Mouse (Mus musculus): Measurements from ENCODE around the gene Sfxn2. TPM values are rescaled to one million over a fixed set of nuclear protein-coding genes. Genes with fewer than 3 reads are reported as not detected.

Sfxn2 gene
- polyA plus RNA-seq, 1 experiment from 2014 or later, result 10.2 TPM

GRCm38 (mm10) chr19:46572548-46572947 lies 617 bp upstream of the Sfxn2 start:
- H3K36me3 ChIP-seq (ENCODE audit: control insufficient read depth, insufficient read depth, low read length), result no peaks in the 10 kb centered on the region
- peaks cover 11% of the 10 kb centered on the region for H3K4me1 ChIP-seq (ENCODE audit: control insufficient read depth, insufficient read depth, low read length)
- DNase-seq, result no peak
- H3K27ac ChIP-seq (replicated peaks; ENCODE audit: low read depth, low read length), result peak overlapping the region; percentile 75
- H3K4me3 ChIP-seq (replicated peaks; ENCODE audit: low read depth, low read length), result peak overlapping the region; percentile 56
- no peak; the same call in 1 of the 2 replicates for ATAC-seq (ENCODE audit: low FRiP score, low TSS enrichment)
- no peaks in the 10 kb centered on the region for H3K9me3 ChIP-seq (ENCODE audit: control insufficient read depth, low read length)
- H3K27me3 ChIP-seq (ENCODE audit: control insufficient read depth, insufficient read depth, low read length), result no peaks in the 10 kb centered on the region
- WGBS, result under 1% methylated on average over 17 of the region's 17 CpGs
- H3K4me2 ChIP-seq (ENCODE audit: low read length), result peak overlapping the region; percentile 79
- peak overlapping the region; percentile 53 for H3K9ac ChIP-seq (replicated peaks; ENCODE audit: low read length)

- ATAC-seq (ENCODE audit: low FRiP score, low TSS enrichment) (no peak), DNase-seq (no peak)
- Histone ChIP-seq H3K4me2 (ENCODE audit: low read length) (peak overlapping the region; percentile 79), H3K27ac (replicated peaks; ENCODE audit: low read depth, low read length) (no peak overlapping the region), H3K9ac (replicated peaks; ENCODE audit: low read length) (peak overlapping the region; percentile 57; the same call in 1 of the 2 replicates), H3K27me3 (ENCODE audit: control insufficient read depth, insufficient read depth, low read length) (no peaks in the 10 kb centered on the region), H3K9me3 (ENCODE audit: control insufficient read depth, low read length) (no peaks in the 10 kb centered on the region), H3K4me1 (ENCODE audit: control insufficient read depth, insufficient read depth, low read length) (peaks cover 11% of the 10 kb centered on the region), H3K4me3 (replicated peaks; ENCODE audit: low read depth, low read length) (peak overlapping the region; percentile 56), H3K36me3 (ENCODE audit: control insufficient read depth, insufficient read depth, low read length) (no peaks in the 10 kb centered on the region)
- WGBS, result 47% methylated on average over 6 of the region's 6 CpGs
These were observed 825 bp downstream of the Sfxn2 start for GRCm38 (mm10) chr19:46573990-46574389.

DNA sequence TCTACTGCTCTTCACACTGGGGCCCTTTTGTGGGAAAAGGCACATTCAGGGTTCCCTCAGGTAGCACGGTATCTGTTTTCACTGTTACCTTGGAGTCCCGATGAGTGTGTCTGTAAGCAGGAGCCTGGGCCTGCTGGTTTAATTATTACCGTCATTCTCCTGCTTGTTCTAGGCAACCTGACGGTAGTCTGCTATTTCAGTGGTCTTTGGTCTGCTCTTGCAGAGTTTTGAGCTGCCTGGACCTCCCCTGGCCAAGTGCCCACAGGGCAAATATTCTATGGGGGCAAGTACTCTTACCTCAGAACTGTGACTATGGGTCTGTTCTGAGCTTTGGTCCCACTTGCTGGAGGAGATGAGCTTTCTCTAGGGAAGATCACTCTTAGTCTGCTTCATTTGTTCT lies 2.0 kb downstream of the Sfxn2 start:
- no peak overlapping the region for H3K4me3 ChIP-seq (replicated peaks; ENCODE audit: low read depth, low read length)
- peaks cover 11% of the 10 kb centered on the region for H3K4me1 ChIP-seq (ENCODE audit: control insufficient read depth, insufficient read depth, low read length)
- no peak overlapping the region for H3K4me2 ChIP-seq (ENCODE audit: low read length)
- H3K27ac ChIP-seq (replicated peaks; ENCODE audit: low read depth, low read length), result no peak overlapping the region
- no peaks in the 10 kb centered on the region for H3K9me3 ChIP-seq (ENCODE audit: control insufficient read depth, low read length)
- no peaks in the 10 kb centered on the region for H3K36me3 ChIP-seq (ENCODE audit: control insufficient read depth, insufficient read depth, low read length)
- no peak for DNase-seq
- H3K9ac ChIP-seq (replicated peaks; ENCODE audit: low read length), result no peak overlapping the region
- WGBS, result 79% methylated on average over 4 of the region's 4 CpGs
- no peaks in the 10 kb centered on the region for H3K27me3 ChIP-seq (ENCODE audit: control insufficient read depth, insufficient read depth, low read length)
- no peak for ATAC-seq (ENCODE audit: low FRiP score, low TSS enrichment)

GRCm38 (mm10) chr19:46587823-46588508 lies 14.8 kb downstream of the Sfxn2 start:
- peak; percentile 93 for DNase-seq
- Histone ChIP-seq H3K9ac (replicated peaks; ENCODE audit: low read length) (no peak overlapping the region), H3K27ac (replicated peaks; ENCODE audit: low read depth, low read length) (no peak overlapping the region), H3K36me3 (ENCODE audit: control insufficient read depth, insufficient read depth, low read length) (peaks cover 32% of the 10 kb centered on the region), H3K9me3 (ENCODE audit: control insufficient read depth, low read length) (no peaks in the 10 kb centered on the region), H3K27me3 (ENCODE audit: control insufficient read depth, insufficient read depth, low read length) (no peaks in the 10 kb centered on the region), H3K4me1 (ENCODE audit: control insufficient read depth, insufficient read depth, low read length) (no peaks in the 10 kb centered on the region), H3K4me3 (replicated peaks; ENCODE audit: low read depth, low read length) (no peak overlapping the region), H3K4me2 (ENCODE audit: low read length) (no peak overlapping the region)
- ATAC-seq (ENCODE audit: low FRiP score, low TSS enrichment), result peak; percentile 40; the same call in 1 of the 2 replicates
- WGBS, result 60% methylated on average over 13 of the region's 13 CpGs

- Histone ChIP-seq H3K9me3 (ENCODE audit: control insufficient read depth, low read length) (no peaks in the 10 kb centered on the region), H3K27ac (replicated peaks; ENCODE audit: low read depth, low read length) (no peak overlapping the region), H3K9ac (replicated peaks; ENCODE audit: low read length) (no peak overlapping the region), H3K4me1 (ENCODE audit: control insufficient read depth, insufficient read depth, low read length) (no peaks in the 10 kb centered on the region), H3K36me3 (ENCODE audit: control insufficient read depth, insufficient read depth, low read length) (peaks cover 42% of the 10 kb centered on the region), H3K4me3 (replicated peaks; ENCODE audit: low read depth, low read length) (no peak overlapping the region), H3K4me2 (ENCODE audit: low read length) (no peak overlapping the region), H3K27me3 (ENCODE audit: control insufficient read depth, insufficient read depth, low read length) (no peaks in the 10 kb centered on the region)
- DNase-seq (no peak), ATAC-seq (ENCODE audit: low FRiP score, low TSS enrichment) (no peak)
- WGBS, result 92% methylated on average over 6 of the region's 6 CpGs
These were observed 18.4 kb downstream of the Sfxn2 start for GRCm38 (mm10) chr19:46591575-46591974.

- WGBS, result 91% methylated on average over 9 of the region's 9 CpGs
- peaks cover 42% of the 10 kb centered on the region for H3K36me3 ChIP-seq (ENCODE audit: control insufficient read depth, insufficient read depth, low read length)
These were observed 19.7 kb downstream of the Sfxn2 start for GRCm38 (mm10) chr19:46592751-46593439.

DNA sequence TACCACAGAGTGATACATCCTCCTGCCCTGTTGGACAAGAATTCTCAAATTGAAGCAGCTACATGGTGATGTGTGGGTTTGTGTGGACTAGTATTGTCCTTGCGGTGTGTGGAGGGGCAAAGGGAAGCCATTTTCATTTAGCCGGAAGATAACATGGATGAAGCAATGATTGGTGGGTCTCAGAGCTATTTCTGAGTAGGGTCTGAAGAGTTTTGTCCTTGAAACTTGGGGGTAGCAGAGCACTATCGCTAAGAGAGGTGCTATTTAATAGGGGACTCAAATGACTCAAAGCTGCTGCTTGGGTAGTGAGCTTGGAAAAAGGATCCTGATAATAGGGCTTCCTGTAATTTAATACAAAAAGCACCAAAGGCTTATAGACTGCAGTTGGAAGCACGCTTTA lies 25.0 kb downstream of the Sfxn2 start:
- ATAC-seq (ENCODE audit: low FRiP score, low TSS enrichment) (no peak), DNase-seq (no peak)
- Histone ChIP-seq H3K4me3 (replicated peaks; ENCODE audit: low read depth, low read length) (no peak overlapping the region), H3K9ac (replicated peaks; ENCODE audit: low read length) (no peak overlapping the region), H3K27me3 (ENCODE audit: control insufficient read depth, insufficient read depth, low read length) (no peaks in the 10 kb centered on the region), H3K27ac (replicated peaks; ENCODE audit: low read depth, low read length) (no peak overlapping the region), H3K4me1 (ENCODE audit: control insufficient read depth, insufficient read depth, low read length) (peaks cover 14% of the 10 kb centered on the region; the same call in 1 of the 2 replicates), H3K4me2 (ENCODE audit: low read length) (peak overlapping the region; percentile 45), H3K36me3 (ENCODE audit: control insufficient read depth, insufficient read depth, low read length) (peaks cover 21% of the 10 kb centered on the region), H3K9me3 (ENCODE audit: control insufficient read depth, low read length) (no peaks in the 10 kb centered on the region)
- 83% methylated on average over 4 of the region's 4 CpGs for WGBS

More at GRCm38 (mm10) chr19:46592751-46593439, 19.7 kb downstream of the Sfxn2 start:
- H3K27me3 ChIP-seq (ENCODE audit: control insufficient read depth, insufficient read depth, low read length), result no peaks in the 10 kb centered on the region
- H3K27ac ChIP-seq (replicated peaks; ENCODE audit: low read depth, low read length), result no peak overlapping the region
- no peak overlapping the region for H3K4me3 ChIP-seq (replicated peaks; ENCODE audit: low read depth, low read length)
- no peaks in the 10 kb centered on the region for H3K4me1 ChIP-seq (ENCODE audit: control insufficient read depth, insufficient read depth, low read length)
- no peak overlapping the region for H3K9ac ChIP-seq (replicated peaks; ENCODE audit: low read length)
- H3K4me2 ChIP-seq (ENCODE audit: low read length), result no peak overlapping the region
- H3K9me3 ChIP-seq (ENCODE audit: control insufficient read depth, low read length), result no peaks in the 10 kb centered on the region
- DNase-seq (peak; percentile 8), ATAC-seq (ENCODE audit: low FRiP score, low TSS enrichment) (no peak)

GRCm38 (mm10) chr19:46598720-46599252 lies 25.6 kb downstream of the Sfxn2 start, which contains the start of gene Wbp1l:
Gene Wbp1l (plus strand): TSS chr19:46599084.
- WGBS, result under 1% methylated on average over 22 of the region's 22 CpGs
- Histone ChIP-seq H3K9ac (replicated peaks; ENCODE audit: low read length) (peak within 1 kb of the TSS; percentile 78), H3K4me2 (ENCODE audit: low read length) (peak within 1 kb of the TSS; percentile 93), H3K36me3 (ENCODE audit: control insufficient read depth, insufficient read depth, low read length) (peaks cover 21% of the 10 kb centered on the region), H3K9me3 (ENCODE audit: control insufficient read depth, low read length) (no peaks in the 10 kb centered on the region), H3K27me3 (ENCODE audit: control insufficient read depth, insufficient read depth, low read length) (no peaks in the 10 kb centered on the region), H3K4me1 (ENCODE audit: control insufficient read depth, insufficient read depth, low read length) (peaks cover 14% of the 10 kb centered on the region; the same call in 1 of the 2 replicates), H3K27ac (replicated peaks; ENCODE audit: low read depth, low read length) (peak within 1 kb of the TSS; percentile 70), H3K4me3 (replicated peaks; ENCODE audit: low read depth, low read length) (peak within 1 kb of the TSS; percentile 95)
- DNase-seq (peak; percentile 98), ATAC-seq (ENCODE audit: low FRiP score, low TSS enrichment) (peak; percentile 100)

All from midbrain, embryonic 14.5 days (tissue).